Mouse (Mus musculus) frontal cortex, adult (tissue): ENCODE results near the gene Pde10a.

ENCODE experiments used
- ATAC-seq: cut with Nextera tagmentation; 2 replicates; pipeline ENCODE4 v1.9.2; 2017; ENCODE audit warnings: mild to moderate bottlenecking, moderate library complexity, mixed read lengths; ENCODE audit not compliant: low TSS enrichment

The Pde10a gene

GRCm38 (mm10) chr17:8961644-8962043 is 436.5 kb downstream of the Pde10a start:
- ATAC-seq: no peak

- ATAC-seq: no peak
Measured at GRCm38 (mm10) chr17:8965177-8965576, 440.0 kb downstream of the Pde10a start.

DNA sequence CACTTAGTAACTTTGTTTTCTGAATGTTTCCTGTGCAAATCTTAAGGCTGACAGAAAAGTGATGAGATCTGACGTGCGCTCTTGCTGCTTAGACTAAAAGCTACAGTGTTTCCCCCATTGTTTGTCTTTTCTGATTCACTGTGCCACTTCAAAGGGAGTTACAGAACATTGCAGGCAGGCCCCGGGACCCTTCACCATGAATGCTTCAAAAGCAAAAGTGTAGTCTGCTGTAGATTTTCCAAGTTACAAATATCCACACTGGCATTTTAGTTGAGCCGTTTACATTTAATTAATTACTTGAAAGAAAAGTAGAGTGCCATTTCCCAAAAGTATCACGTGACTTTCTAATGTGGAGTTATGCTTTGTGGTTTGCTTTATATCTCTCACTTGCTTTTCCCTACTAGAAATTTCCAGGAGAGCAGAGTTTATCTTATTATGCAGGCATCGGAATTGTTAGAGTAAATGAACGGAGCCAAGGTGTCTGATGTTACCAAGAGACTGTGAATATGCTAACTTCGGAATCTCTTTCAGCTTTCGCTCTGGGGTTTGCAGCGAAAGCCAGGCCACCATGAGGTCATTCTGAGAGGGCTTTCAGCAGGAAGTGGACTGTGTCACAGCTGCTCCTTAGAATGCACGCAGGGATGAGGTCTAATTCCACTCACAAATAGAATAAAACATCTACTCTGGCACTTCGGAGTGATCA is 447.1 kb downstream of the Pde10a start:
- no peak for ATAC-seq

DNA sequence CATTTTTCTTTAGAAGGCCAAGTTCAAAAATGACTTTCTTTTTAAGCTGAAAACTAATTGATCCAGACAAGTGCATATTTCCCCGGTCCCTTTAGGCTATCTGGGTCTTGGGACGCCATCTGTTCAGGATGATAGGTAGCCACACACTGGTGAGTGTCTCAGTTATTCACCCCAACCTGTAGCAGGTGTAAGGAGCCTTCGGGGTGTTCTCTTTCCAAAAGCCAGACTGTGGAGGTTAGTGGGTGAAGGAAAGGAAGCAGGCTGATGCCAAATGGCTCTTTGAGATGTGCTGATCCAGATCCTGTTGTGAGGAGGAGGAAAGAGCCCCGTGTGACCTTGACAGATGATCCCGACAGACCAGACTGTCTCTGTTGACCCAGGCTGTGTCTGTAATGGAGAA is 448.2 kb downstream of the Pde10a start:
- ATAC-seq: no peak

DNA sequence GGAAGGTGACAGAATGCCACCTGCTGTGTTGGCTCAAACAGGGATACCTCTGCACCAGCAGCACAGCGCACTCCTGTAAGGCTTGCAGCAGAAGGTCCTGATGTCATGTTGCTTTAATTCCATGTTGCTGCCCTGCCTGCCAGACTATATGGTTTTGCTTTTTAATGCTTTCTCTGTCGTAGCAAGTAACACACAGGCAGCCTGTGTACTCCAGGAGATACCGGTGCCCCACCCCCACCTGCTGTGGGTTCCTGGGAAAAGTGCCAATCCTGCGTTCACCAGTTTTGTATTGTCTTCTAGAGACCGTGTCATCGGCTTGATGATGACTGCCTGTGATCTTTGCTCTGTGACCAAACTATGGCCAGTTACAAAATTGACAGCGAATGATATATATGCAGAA is 449.3 kb downstream of the Pde10a start:
- no peak for ATAC-seq

- ATAC-seq: no peak
Measured at GRCm38 (mm10) chr17:8974823-8975397, 449.7 kb downstream of the Pde10a start.

DNA sequence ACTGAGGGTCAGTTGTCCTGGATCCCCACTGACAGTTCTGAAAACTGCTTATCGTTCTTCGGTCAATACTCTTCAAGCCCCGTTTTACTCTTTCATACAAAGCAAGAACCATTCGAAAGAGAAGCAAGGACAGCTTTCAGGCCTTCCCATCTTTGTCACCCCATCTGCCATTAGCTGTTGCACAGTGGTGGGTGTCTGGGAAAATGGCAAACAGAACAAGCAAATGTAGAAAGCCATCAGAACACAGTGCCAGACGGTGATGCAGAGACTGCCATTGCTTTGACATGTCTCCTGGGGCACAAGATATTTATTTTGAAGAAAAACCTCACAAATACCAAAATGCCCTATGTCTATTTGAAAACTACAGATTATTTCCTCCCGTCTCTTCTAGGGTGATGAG is 451.6 kb downstream of the Pde10a start:
- no peak for ATAC-seq

- ATAC-seq: peak; percentile 44; the same call in 1 of the 2 replicates
Measured at GRCm38 (mm10) chr17:8977271-8977670, 452.1 kb downstream of the Pde10a start.

DNA sequence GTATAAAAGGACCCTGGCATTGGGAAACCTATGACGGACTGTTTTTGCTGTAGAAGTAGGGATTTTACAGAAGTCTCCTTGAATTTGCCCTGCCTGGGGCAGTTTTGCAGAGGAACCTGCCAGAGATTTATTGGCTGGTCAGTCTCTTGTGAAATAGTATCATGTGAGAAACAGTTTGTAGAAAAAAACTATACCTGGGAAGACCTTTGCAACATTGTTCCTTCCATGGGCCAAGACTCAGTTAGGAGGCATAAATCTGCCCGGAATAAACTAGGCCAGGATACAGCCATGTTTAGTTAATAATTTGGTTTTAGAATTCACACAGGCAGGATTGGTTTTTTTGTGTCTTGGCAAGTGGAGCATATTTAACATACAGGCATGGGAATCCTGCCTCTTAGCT is 458.4 kb downstream of the Pde10a start:
- no peak for ATAC-seq

GRCm38 (mm10) chr17:8985714-8986113 is 460.5 kb downstream of the Pde10a start:
- no peak for ATAC-seq

GRCm38 (mm10) chr17:8986551-8986950 is 461.4 kb downstream of the Pde10a start:
- peak; percentile 67 for ATAC-seq

DNA sequence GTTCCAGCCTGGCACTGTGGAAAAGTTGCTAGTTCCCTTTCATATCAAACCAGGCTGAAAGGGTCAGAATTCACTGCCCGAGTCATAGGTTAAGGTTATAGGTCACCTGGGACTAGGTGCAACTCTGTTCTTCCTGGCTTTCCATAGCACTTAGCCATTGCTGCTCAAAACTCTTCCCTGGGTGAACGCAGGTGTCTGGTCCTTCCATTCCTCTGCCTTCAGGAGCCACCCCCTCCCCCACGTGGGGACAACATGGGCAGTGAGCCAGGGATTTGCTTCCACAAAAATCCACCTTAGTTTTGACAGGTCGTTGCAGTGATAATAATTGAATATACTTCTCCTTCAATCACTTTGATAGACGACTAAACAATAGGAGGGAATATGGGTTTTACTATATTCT is 462.2 kb downstream of the Pde10a start:
- no peak for ATAC-seq

DNA sequence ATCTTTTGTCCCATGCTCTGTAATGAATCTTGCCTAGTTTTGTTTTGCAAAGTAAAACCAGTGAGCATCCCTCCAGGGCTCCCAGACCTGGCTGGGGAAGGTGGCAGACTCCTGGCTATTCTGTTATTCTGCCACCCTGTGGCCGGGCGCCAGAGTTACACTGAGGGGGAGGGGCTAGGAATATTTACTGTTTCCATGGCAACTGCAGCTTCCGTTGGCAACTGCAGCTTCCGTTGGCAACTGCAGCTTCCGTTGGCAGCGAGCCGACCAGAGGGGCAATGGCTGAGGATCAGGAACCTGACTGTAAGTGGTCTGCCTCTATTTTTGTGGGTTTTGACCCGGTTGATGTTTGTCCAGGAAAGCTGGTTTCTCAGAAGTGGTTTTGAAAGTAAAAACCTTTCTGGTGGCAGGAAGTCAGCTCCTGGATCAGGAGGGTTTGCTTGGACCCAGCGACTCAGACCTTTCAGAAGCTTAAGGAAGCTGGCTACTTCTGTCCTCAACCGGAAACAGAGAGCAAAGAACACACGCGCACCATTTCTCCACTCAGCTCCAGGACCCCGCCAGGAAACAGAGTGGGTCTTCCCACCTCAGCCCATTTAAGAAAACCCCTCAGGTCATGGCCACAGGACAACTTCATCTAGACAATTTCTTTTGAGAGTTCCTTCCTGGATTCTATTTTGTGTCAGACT is 463.1 kb downstream of the Pde10a start, which contains the start of gene 1700010I14Rik:
Gene 1700010I14Rik (plus strand): TSS at position 215 of the 689 bp plus-strand sequence.
- peak; percentile 27 for ATAC-seq

DNA sequence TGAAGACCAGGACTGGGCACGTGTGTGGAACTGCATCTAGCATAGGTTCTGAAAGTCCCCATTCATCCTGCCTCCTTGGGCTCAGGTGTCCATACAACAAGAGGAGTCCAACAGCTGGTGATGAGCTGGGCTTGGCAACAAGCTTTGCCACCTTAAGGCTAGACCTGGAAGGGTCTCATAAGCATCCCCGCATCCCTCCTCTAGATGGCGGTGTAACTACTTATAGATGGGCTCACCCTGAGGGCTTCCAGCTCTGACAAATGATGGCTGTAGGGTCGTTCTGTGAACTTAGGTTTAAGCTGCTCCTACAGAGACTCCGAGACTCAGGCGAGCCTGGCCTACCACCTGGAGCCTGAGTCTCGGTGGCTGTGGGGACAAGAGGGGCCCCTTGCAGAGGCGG is 466.0 kb downstream of the Pde10a start:
- no peak for ATAC-seq

DNA sequence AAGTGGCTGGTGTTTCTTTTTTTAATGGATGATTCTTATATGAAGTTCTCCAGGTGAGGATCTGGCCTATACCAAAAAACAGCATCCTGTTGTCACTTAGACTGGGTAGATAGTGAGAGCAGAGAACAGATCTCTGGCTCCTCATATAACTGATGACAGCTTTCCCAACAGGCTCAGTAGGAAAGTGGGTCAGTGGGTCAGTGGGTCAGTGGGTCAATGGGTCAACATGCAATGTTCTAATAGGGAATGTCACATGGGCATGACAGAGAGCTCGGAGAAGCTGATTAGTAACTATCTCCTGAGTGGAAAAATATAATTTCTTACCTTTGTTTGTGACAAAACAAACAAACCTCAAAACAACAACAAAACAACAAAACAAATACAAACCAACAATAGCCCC is 470.2 kb downstream of the Pde10a start:
- no peak for ATAC-seq

DNA sequence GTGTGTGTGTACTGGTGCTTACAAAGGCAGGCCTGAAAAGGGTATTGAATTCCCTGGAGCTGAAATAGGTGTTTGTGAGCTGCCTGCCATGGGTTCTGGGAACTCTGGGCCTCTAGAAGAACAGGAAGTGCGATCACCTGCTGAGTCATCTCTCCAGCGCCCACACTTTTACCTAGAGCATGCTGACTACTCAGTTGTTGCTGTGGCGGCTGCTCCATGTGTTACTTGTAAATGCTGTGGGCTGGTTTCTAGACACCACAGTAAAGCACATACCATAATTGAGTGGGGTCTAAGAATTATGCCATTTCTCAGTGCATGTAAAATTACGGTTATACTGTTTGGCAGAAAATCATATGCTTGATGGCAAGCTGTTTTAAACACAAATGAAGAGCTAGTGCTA is 477.3 kb downstream of the Pde10a start:
- ATAC-seq: peak; percentile 97

- no peak for ATAC-seq
Measured at GRCm38 (mm10) chr17:9004516-9004915, 479.3 kb downstream of the Pde10a start.

- no peak for ATAC-seq
Measured at GRCm38 (mm10) chr17:9023198-9023942, 498.2 kb downstream of the Pde10a start.

- no peak for ATAC-seq
Measured at GRCm38 (mm10) chr17:9030181-9030580, 505.0 kb downstream of the Pde10a start.

- peak; percentile 85 for ATAC-seq
Measured at GRCm38 (mm10) chr17:9031241-9032141, 506.3 kb downstream of the Pde10a start.

GRCm38 (mm10) chr17:9032362-9033044 is 507.3 kb downstream of the Pde10a start:
- ATAC-seq: peak; percentile 32; the same call in 1 of the 2 replicates
